19 mouse cellular contexts compared by ENCODE assay signal in the genomic region with DNA sequence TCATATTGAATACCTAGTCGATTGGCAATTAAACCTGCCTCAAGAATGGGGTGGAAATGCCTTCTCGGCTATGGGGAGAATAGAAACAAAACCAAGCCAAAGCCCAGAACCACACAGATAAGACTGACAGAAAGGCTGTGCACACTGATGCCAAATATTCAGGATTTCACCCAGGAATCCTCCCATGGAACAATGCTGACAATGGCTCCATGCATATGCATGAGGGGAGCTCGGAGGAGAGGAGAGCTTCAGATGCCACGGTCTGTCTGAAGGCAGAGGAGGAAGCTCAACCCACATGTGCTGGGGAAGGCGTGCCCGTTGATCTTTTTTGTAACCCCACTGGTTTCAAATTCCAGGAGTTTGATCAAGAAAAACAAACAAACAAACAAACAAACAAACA. TPM values are rescaled to one million over a fixed set of nuclear protein-coding genes. Genes with fewer than 3 reads are reported as not detected.
DNase-seq lines count a peak whose midpoint lies in the region; ATAC-seq and TF ChIP-seq lines count a peak whose summit lies in the region.
"Had no signal": no experiment of that assay in that cellular context is flagged by ENCODE, and none has a peak within 500 bp of the region (broad histone marks: within the 10 kb centered on the region; RNA-seq: fewer than 3 reads in every experiment).

No protein-coding gene starts in this region.

- 14% methylated on average over 6 of the region's 6 CpGs for WGBS in forebrain, embryonic 13.5 days
- WGBS in hindbrain, embryonic 15.5 days: 11% methylated on average over 6 of the region's 6 CpGs
- 8% methylated on average over 6 of the region's 6 CpGs for WGBS in midbrain, postnatal 0 days

- H3K9ac ChIP-seq in forebrain, embryonic 13.5 days: no peak overlapping the region
- H3K9ac ChIP-seq in hindbrain, embryonic 15.5 days: no peak overlapping the region
- no peak overlapping the region for H3K9ac ChIP-seq in midbrain, postnatal 0 days (replicated peaks; ENCODE audit: low read length, poor library complexity, severe bottlenecking)
- H3K9ac ChIP-seq: embryonic facial prominence, embryonic 15.5 days had no signal

- H3K36me3 ChIP-seq in forebrain, embryonic 13.5 days (ENCODE audit: poor library complexity, severe bottlenecking): no peaks in the 10 kb centered on the region
- no peaks in the 10 kb centered on the region for H3K36me3 ChIP-seq in hindbrain, embryonic 15.5 days
- H3K36me3 ChIP-seq in midbrain, postnatal 0 days (ENCODE audit: insufficient read depth, low read length): no peaks in the 10 kb centered on the region
- H3K36me3 ChIP-seq: embryonic facial prominence, embryonic 15.5 days had no signal

- H3K27me3 ChIP-seq in forebrain, embryonic 13.5 days: peaks cover 4% of the 10 kb centered on the region; the same call in 1 of the 2 replicates
- H3K27me3 ChIP-seq in hindbrain, embryonic 15.5 days: no peaks in the 10 kb centered on the region
- no peaks in the 10 kb centered on the region for H3K27me3 ChIP-seq in midbrain, postnatal 0 days (ENCODE audit: insufficient read depth, low read length)
- H3K27me3 ChIP-seq: embryonic facial prominence, embryonic 15.5 days had no signal

- no peaks in the 10 kb centered on the region for H3K9me3 ChIP-seq in forebrain, embryonic 13.5 days (replicated peaks)
- no peaks in the 10 kb centered on the region for H3K9me3 ChIP-seq in hindbrain, embryonic 15.5 days
- H3K9me3 ChIP-seq in midbrain, postnatal 0 days (ENCODE audit: low read length): no peaks in the 10 kb centered on the region
- H3K9me3 ChIP-seq: embryonic facial prominence, embryonic 15.5 days had no signal

- ATAC-seq in forebrain, embryonic 13.5 days: peak; percentile 90
- peak; percentile 58; the same call in 1 of the 2 replicates for ATAC-seq in hindbrain, embryonic 15.5 days (ENCODE audit: low FRiP score, low read depth)
- ATAC-seq in midbrain, postnatal 0 days (ENCODE audit: low FRiP score): peak; percentile 41; the same call in 1 of the 2 replicates
- ATAC-seq: lung, postnatal 0 days had no signal

- no peak overlapping the region for H3K4me3 ChIP-seq in forebrain, embryonic 13.5 days
- no peak overlapping the region for H3K4me3 ChIP-seq in hindbrain, embryonic 15.5 days
- H3K4me3 ChIP-seq in midbrain, postnatal 0 days (ENCODE audit: low read depth, low read length): no peak overlapping the region
- H3K4me3 ChIP-seq: embryonic facial prominence, embryonic 15.5 days had no signal

- no peak for TF ChIP-seq CTCF in midbrain, postnatal 0 days (IDR thresholded peaks at IDR 0.05)

- peaks cover 31% of the 10 kb centered on the region for H3K4me1 ChIP-seq in forebrain, embryonic 13.5 days
- peaks cover 22% of the 10 kb centered on the region for H3K4me1 ChIP-seq in hindbrain, embryonic 15.5 days (replicated peaks)
- peaks cover 15% of the 10 kb centered on the region for H3K4me1 ChIP-seq in midbrain, postnatal 0 days (ENCODE audit: insufficient read depth, low read length)
- H3K4me1 ChIP-seq: embryonic facial prominence, embryonic 15.5 days had no signal

- peak overlapping the region; percentile 67; the same call in 1 of the 2 replicates for H3K27ac ChIP-seq in forebrain, embryonic 13.5 days
- peak overlapping the region; percentile 64 for H3K27ac ChIP-seq in hindbrain, embryonic 15.5 days (replicated peaks)
- peak overlapping the region; percentile 69 for H3K27ac ChIP-seq in midbrain, postnatal 0 days (ENCODE audit: low read depth, low read length)
- H3K27ac ChIP-seq: embryonic facial prominence, embryonic 15.5 days had no signal

- DNase-seq in R1 (ENCODE audit: low read depth, low spot score) (peak; percentile 56), liver (no peak)
- DNase-seq in midbrain, postnatal 0 days (ENCODE audit: low spot score): no peak
- DNase-seq in cerebellum, adult 9-11 months: no peak
- DNase-seq in cerebellum, adult 8-10 months: no peak
- DNase-seq in ovary, postnatal 36 days (ENCODE audit: low spot score): no peak
- DNase-seq: cerebellum, postnatal 14 days had no signal

- H3K4me2 ChIP-seq in forebrain, embryonic 13.5 days: peak overlapping the region; percentile 25
- H3K4me2 ChIP-seq in hindbrain, embryonic 15.5 days: peak overlapping the region; percentile 7; the same call in 1 of the 2 replicates
- H3K4me2 ChIP-seq in midbrain, postnatal 0 days (ENCODE audit: low read depth, low read length, poor library complexity, severe bottlenecking): no peak overlapping the region
- H3K4me2 ChIP-seq: embryonic facial prominence, embryonic 15.5 days; liver, embryonic 11.5 days had no signal

RNA-seq across cellular contexts. Expression of gene Gm10188, which starts 7.4 kb away (rescaled TPM):
- polyA plus RNA-seq in forebrain, embryonic 13.5 days (2015; fragmentation: Nextera tagmentation; extraction: Ambion mirVana): 1.0 and 1.1 TPM in 2 replicates
- 0.25 and 0.68 TPM in 2 replicates for polyA plus RNA-seq in hindbrain, embryonic 15.5 days (2015; fragmentation: Nextera tagmentation; extraction: Ambion mirVana)
- not detected in 2 replicates for total RNA-seq in midbrain, postnatal 0 days (2014; rRNA removed)
- polyA plus RNA-seq in midbrain, postnatal 0 days (2015; fragmentation: Nextera tagmentation; extraction: Ambion mirVana): 0.22 TPM in 1 of 2 replicates, not detected in the other
- total RNA-seq: granulocyte monocyte progenitor cell, adult 5-6 weeks; left cerebral cortex, postnatal 25 days had no signal
- polyA plus RNA-seq: embryonic facial prominence, embryonic 15.5 days; heart, embryonic 16.5 days; intestine, embryonic 14.5 days; kidney, embryonic 16.5 days; liver, embryonic 11.5 days; lung, postnatal 0 days; stomach, embryonic 14.5 days; thymus, postnatal 0 days had no signal

RNA-seq across cellular contexts. Expression of gene AC124108.1, which starts 30.9 kb away (rescaled TPM):
- 3.4 and 3.9 TPM in 2 replicates for polyA plus RNA-seq in forebrain, embryonic 13.5 days (2015; fragmentation: Nextera tagmentation; extraction: Ambion mirVana)
- polyA plus RNA-seq in hindbrain, embryonic 15.5 days (2015; fragmentation: Nextera tagmentation; extraction: Ambion mirVana): 2.7 and 2.8 TPM in 2 replicates
- total RNA-seq in midbrain, postnatal 0 days (2014; rRNA removed): 3.9 and 6.9 TPM in 2 replicates
- 0.50 and 0.54 TPM in 2 replicates for polyA plus RNA-seq in midbrain, postnatal 0 days (2015; fragmentation: Nextera tagmentation; extraction: Ambion mirVana)
- total RNA-seq: granulocyte monocyte progenitor cell, adult 5-6 weeks had no signal
- polyA plus RNA-seq: heart, embryonic 16.5 days; lung, postnatal 0 days; thymus, postnatal 0 days had no signal

RNA-seq across cellular contexts. Expression of gene Lemd1, which starts 30.9 kb away (rescaled TPM):
- 14.3 and 17.0 TPM in 2 replicates for polyA plus RNA-seq in forebrain, embryonic 13.5 days (2015; fragmentation: Nextera tagmentation; extraction: Ambion mirVana)
- 14.1 and 16.2 TPM in 2 replicates for polyA plus RNA-seq in hindbrain, embryonic 15.5 days (2015; fragmentation: Nextera tagmentation; extraction: Ambion mirVana)
- 9.3 and 12.6 TPM in 2 replicates for total RNA-seq in midbrain, postnatal 0 days (2014; rRNA removed)
- 11.3 and 12.6 TPM in 2 replicates for polyA plus RNA-seq in midbrain, postnatal 0 days (2015; fragmentation: Nextera tagmentation; extraction: Ambion mirVana)
- total RNA-seq: granulocyte monocyte progenitor cell, adult 5-6 weeks had no signal
- polyA plus RNA-seq: heart, embryonic 16.5 days; lung, postnatal 0 days had no signal
